Mouse (Mus musculus) thymus, adult 2 months (tissue): ENCODE measurements around the gene 9930021J03Rik.

Experiments
- CTCF ChIP-seq: fragments of 200-500 bp; IDR thresholded peaks from 2 replicates; pipeline ENCODE4 v1.5.1; 2012; ENCODE audit warnings: mild to moderate bottlenecking, control low read depth, low read length, moderate library complexity, borderline replicate concordance; ENCODE audit not compliant: control insufficient read depth, poor library complexity, insufficient read depth; ENCODE audit errors: extremely low read depth
- POLR2A ChIP-seq: fragments of 200-500 bp; IDR thresholded peaks from 2 replicates; pipeline ENCODE4 v1.6.1; 2012; ENCODE audit warnings: mild to moderate bottlenecking, low read length, control low read depth, moderate library complexity; ENCODE audit not compliant: control insufficient read depth, poor library complexity, insufficient read depth; ENCODE audit errors: extremely low read depth

DNA sequence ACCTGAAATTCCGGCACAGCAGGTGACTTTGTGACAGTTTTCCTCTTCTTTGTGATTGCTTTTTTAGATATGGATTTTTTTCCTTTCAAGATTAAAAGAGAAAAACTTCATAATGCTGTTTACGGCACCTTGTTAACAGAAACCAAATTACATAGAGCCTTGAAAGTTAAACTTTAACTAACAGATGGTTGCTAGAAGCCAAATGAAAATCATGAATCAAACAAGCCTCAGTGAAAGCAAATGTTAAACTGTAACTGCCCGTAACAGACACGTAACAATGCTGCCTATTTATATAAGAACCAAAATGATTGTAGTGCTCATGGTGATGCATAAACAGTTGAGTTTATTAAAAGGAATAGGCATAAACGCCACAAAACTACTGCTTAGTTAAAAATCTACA, 62.3 kb downstream of the 9930021J03Rik start:
- TF ChIP-seq CTCF (no peak), POLR2A (no peak)
